Mouse (Mus musculus): ENCODE measurements around the gene Plcb1. TPM values are rescaled to one million over a fixed set of nuclear protein-coding genes. Genes with fewer than 3 reads are reported as not detected.

The Plcb1 gene
- polyA plus RNA-seq, 2 experiments = 2.9 to 12.8 TPM

DNA sequence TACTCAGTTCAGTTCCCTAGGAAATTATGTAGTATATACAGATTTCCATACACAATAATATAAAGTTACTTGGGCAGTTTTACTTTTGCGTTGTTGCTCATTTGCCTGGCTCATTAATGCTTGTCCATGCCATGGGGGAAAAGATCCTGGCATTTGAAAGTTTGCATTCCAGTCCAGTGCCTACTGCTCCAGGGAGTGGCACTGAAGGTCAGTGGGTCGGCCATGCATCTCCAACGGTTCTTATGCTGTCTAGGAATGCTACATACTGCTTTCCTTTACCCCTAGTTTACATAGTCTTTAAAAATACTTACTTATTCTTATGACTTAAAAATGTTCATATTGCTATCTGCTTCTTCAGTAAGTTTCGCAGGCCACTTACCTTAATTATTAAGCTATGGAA lies 156.2 kb downstream of the Plcb1 start:
- Histone ChIP-seq H3K4me1 (ENCODE audit: control insufficient read depth, insufficient read depth, low read length) (no peaks in the 10 kb centered on the region), H3K4me2 (replicated peaks; ENCODE audit: low read depth, low read length, severe bottlenecking) (no peak overlapping the region), H3K4me3 (replicated peaks; ENCODE audit: low read length) (no peak overlapping the region), H3K36me3 (ENCODE audit: control insufficient read depth, insufficient read depth, low read length) (no peaks in the 10 kb centered on the region), H3K27me3 (ENCODE audit: control insufficient read depth, insufficient read depth, low read length) (no peaks in the 10 kb centered on the region), H3K27ac (replicated peaks; ENCODE audit: low read depth, low read length) (no peak overlapping the region), H3K9ac (ENCODE audit: low read depth, low read length, severe bottlenecking) (no peak overlapping the region), H3K9me3 (ENCODE audit: control insufficient read depth, low read length) (no peaks in the 10 kb centered on the region)
- 93% methylated on average over 4 of the region's 4 CpGs for WGBS
- ATAC-seq (ENCODE audit: low FRiP score, low read depth) (no peak), DNase-seq (ENCODE audit: low spot score) (no peak)
- TF ChIP-seq POLR2A (IDR thresholded peaks at IDR 0.05; ENCODE audit: borderline replicate concordance, extremely low read depth, insufficient read depth, insufficient read length) = no peak

DNA sequence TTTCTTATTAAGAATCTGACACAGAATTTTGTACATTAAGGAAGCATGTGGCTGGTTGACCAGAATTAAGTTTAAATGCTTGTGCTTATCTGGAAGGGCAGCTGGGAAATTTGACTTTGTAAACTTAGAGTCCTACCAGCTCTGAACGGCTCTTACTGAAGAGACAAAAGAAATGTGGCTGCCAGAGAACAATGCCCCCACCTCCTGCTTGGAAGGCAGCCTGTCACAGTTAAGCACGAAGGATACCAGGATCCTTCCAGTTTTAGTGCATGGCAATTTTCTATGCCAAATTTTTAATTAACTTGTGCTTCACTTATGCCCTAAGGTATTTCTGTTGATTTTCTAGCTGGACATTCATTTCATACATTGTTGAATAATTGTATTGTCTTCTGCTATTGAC lies 157.1 kb downstream of the Plcb1 start:
- 54% methylated on average over 2 of the region's 2 CpGs for WGBS
- H3K4me3 ChIP-seq (replicated peaks; ENCODE audit: low read length) = no peak overlapping the region
- no peak for TF ChIP-seq POLR2A (IDR thresholded peaks at IDR 0.05; ENCODE audit: borderline replicate concordance, extremely low read depth, insufficient read depth, insufficient read length)
- ATAC-seq (ENCODE audit: low FRiP score, low read depth) (no peak), DNase-seq (ENCODE audit: low spot score) (no peak)
- H3K9me3 ChIP-seq (ENCODE audit: control insufficient read depth, low read length) = no peaks in the 10 kb centered on the region
- no peaks in the 10 kb centered on the region for H3K27me3 ChIP-seq (ENCODE audit: control insufficient read depth, insufficient read depth, low read length)
- H3K36me3 ChIP-seq (ENCODE audit: control insufficient read depth, insufficient read depth, low read length) = no peaks in the 10 kb centered on the region
- H3K4me2 ChIP-seq (replicated peaks; ENCODE audit: low read depth, low read length, severe bottlenecking) = no peak overlapping the region
- no peaks in the 10 kb centered on the region for H3K4me1 ChIP-seq (ENCODE audit: control insufficient read depth, insufficient read depth, low read length)
- no peak overlapping the region for H3K9ac ChIP-seq (ENCODE audit: low read depth, low read length, severe bottlenecking)
- no peak overlapping the region for H3K27ac ChIP-seq (replicated peaks; ENCODE audit: low read depth, low read length)

DNA sequence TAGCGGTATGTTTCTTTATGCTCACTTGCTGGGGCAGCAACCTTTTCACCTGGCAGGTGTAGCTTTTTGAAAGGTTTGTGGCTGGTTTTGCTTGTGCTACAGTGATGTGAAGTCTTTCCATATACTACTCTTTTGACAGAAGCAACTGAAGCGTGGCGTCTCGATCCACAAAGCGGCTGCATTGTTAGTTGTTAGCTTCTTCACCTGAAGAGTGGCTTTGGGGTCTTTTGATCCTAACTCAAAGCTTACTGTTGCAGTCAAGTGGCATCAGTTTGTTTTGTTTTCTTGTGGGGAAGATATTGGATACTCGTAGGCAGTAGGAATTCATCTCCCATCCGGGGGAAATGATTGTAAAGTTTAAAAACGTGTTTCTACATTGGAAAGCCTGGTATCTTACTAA lies 160.5 kb downstream of the Plcb1 start:
- ATAC-seq (ENCODE audit: low FRiP score, low read depth) = no peak
- H3K9ac ChIP-seq (ENCODE audit: low read depth, low read length, severe bottlenecking) = no peak overlapping the region
- DNase-seq (ENCODE audit: low spot score) = no peak
- no peaks in the 10 kb centered on the region for H3K9me3 ChIP-seq (ENCODE audit: control insufficient read depth, low read length)
- 86% methylated on average over 8 of the region's 8 CpGs for WGBS
- no peaks in the 10 kb centered on the region for H3K36me3 ChIP-seq (ENCODE audit: control insufficient read depth, insufficient read depth, low read length)
- H3K4me1 ChIP-seq (ENCODE audit: control insufficient read depth, insufficient read depth, low read length) = no peaks in the 10 kb centered on the region
- no peak overlapping the region for H3K27ac ChIP-seq (replicated peaks; ENCODE audit: low read depth, low read length)
- no peak overlapping the region for H3K4me3 ChIP-seq (replicated peaks; ENCODE audit: low read length)
- TF ChIP-seq POLR2A (IDR thresholded peaks at IDR 0.05; ENCODE audit: borderline replicate concordance, extremely low read depth, insufficient read depth, insufficient read length) = no peak
- no peak overlapping the region for H3K4me2 ChIP-seq (replicated peaks; ENCODE audit: low read depth, low read length, severe bottlenecking)
- no peaks in the 10 kb centered on the region for H3K27me3 ChIP-seq (ENCODE audit: control insufficient read depth, insufficient read depth, low read length)

DNA sequence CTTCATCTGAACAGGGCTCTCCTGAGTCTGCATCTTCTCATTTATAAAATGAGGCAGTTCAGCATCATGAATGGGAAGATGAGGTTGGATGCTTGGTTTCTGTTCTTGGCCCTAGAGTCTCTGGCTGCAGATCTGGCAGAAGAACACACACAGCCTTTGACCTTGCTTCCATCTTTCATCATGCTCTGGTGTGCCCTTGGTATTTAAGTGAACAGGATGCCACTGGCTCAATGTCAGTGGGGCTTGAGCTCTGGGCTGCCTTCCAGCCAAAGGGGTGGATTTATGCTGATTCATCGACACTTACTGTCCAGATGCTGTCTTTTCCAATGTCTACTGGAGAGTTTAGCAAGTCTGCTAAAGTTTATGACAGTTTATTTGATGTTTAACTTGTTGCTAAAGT lies 161.0 kb downstream of the Plcb1 start:
- 71% methylated on average over 1 of the region's 1 CpGs for WGBS
- DNase-seq (ENCODE audit: low spot score) = no peak

DNA sequence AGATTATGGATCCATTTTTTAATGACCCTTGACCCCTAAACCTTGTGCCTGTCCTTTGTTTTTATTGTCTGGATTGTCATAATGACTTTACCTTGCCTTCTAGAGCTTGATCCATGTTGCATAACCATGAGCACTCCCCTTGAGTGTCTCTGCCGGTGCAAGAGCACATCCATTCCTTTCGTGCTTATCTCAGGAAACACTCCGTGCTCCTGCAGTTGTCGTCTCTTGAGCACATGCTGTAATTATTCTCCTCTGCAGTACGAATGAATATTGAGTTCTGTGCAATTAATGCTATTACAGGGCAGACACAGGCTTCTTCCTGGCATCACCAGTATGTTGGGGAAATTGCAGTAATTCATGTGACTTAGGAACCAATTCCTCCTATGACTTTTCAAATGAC lies 166.2 kb downstream of the Plcb1 start:
- Histone ChIP-seq H3K9ac (ENCODE audit: low read depth, low read length, severe bottlenecking) (no peak overlapping the region), H3K27ac (replicated peaks; ENCODE audit: low read depth, low read length) (no peak overlapping the region), H3K36me3 (ENCODE audit: control insufficient read depth, insufficient read depth, low read length) (no peaks in the 10 kb centered on the region), H3K4me2 (replicated peaks; ENCODE audit: low read depth, low read length, severe bottlenecking) (no peak overlapping the region), H3K4me3 (replicated peaks; ENCODE audit: low read length) (no peak overlapping the region), H3K9me3 (ENCODE audit: control insufficient read depth, low read length) (no peaks in the 10 kb centered on the region), H3K4me1 (ENCODE audit: control insufficient read depth, insufficient read depth, low read length) (no peaks in the 10 kb centered on the region), H3K27me3 (ENCODE audit: control insufficient read depth, insufficient read depth, low read length) (no peaks in the 10 kb centered on the region)
- DNase-seq (ENCODE audit: low spot score) (no peak), ATAC-seq (ENCODE audit: low FRiP score, low read depth) (no peak)
- 77% methylated on average over 5 of the region's 5 CpGs for WGBS
- no peak for TF ChIP-seq POLR2A (IDR thresholded peaks at IDR 0.05; ENCODE audit: borderline replicate concordance, extremely low read depth, insufficient read depth, insufficient read length)

More for the DNA sequence above, 161.0 kb downstream of the Plcb1 start:
- no peaks in the 10 kb centered on the region for H3K27me3 ChIP-seq (ENCODE audit: control insufficient read depth, insufficient read depth, low read length)
- TF ChIP-seq POLR2A (IDR thresholded peaks at IDR 0.05; ENCODE audit: borderline replicate concordance, extremely low read depth, insufficient read depth, insufficient read length) = no peak
- H3K36me3 ChIP-seq (ENCODE audit: control insufficient read depth, insufficient read depth, low read length) = no peaks in the 10 kb centered on the region
- no peaks in the 10 kb centered on the region for H3K4me1 ChIP-seq (ENCODE audit: control insufficient read depth, insufficient read depth, low read length)
- ATAC-seq (ENCODE audit: low FRiP score, low read depth) = no peak
- no peak overlapping the region for H3K27ac ChIP-seq (replicated peaks; ENCODE audit: low read depth, low read length)
- no peak overlapping the region for H3K9ac ChIP-seq (ENCODE audit: low read depth, low read length, severe bottlenecking)
- no peak overlapping the region for H3K4me3 ChIP-seq (replicated peaks; ENCODE audit: low read length)
- no peaks in the 10 kb centered on the region for H3K9me3 ChIP-seq (ENCODE audit: control insufficient read depth, low read length)
- no peak overlapping the region for H3K4me2 ChIP-seq (replicated peaks; ENCODE audit: low read depth, low read length, severe bottlenecking)

DNA sequence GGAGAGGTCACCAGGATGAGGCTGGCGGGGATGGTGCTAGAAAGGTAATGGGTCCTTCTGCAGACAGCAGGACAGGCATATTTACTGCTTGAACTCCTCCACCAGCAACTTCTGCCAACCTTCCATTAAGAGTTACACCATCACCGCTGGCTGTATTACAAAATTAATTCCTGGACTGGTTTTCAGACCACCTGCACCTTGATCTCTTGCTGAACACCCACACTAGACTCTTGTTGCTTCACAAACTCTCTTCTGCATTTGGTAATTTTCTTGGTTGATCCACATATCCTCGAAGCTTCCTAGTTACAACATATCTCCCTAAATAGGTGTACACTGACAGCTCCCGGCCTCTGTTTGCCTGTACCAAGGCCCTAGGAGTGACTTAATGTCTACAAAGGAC lies 170.6 kb downstream of the Plcb1 start:
- DNase-seq (ENCODE audit: low spot score) (no peak), ATAC-seq (ENCODE audit: low FRiP score, low read depth) (no peak)
- Histone ChIP-seq H3K27me3 (ENCODE audit: control insufficient read depth, insufficient read depth, low read length) (no peaks in the 10 kb centered on the region), H3K4me3 (replicated peaks; ENCODE audit: low read length) (no peak overlapping the region), H3K4me1 (ENCODE audit: control insufficient read depth, insufficient read depth, low read length) (peaks cover under 1% of the 10 kb centered on the region; the same call in 1 of the 2 replicates), H3K27ac (replicated peaks; ENCODE audit: low read depth, low read length) (no peak overlapping the region), H3K4me2 (replicated peaks; ENCODE audit: low read depth, low read length, severe bottlenecking) (no peak overlapping the region), H3K9me3 (ENCODE audit: control insufficient read depth, low read length) (no peaks in the 10 kb centered on the region), H3K9ac (ENCODE audit: low read depth, low read length, severe bottlenecking) (no peak overlapping the region), H3K36me3 (ENCODE audit: control insufficient read depth, insufficient read depth, low read length) (no peaks in the 10 kb centered on the region)
- TF ChIP-seq POLR2A (IDR thresholded peaks at IDR 0.05; ENCODE audit: borderline replicate concordance, extremely low read depth, insufficient read depth, insufficient read length) = no peak
- WGBS = 90% methylated on average over 4 of the region's 4 CpGs
